Mouse (Mus musculus) spleen, adult 2 months (tissue): Measurements from ENCODE around the gene Atp6v0e. TPM values are rescaled to one million over a fixed set of nuclear protein-coding genes. Genes with fewer than 3 reads are reported as not detected.

ENCODE experiments used
- DNase-seq, 2 experiments: peaks; one replicate each; pipeline versions ENCODE4 v3.0.0 to v3.0.0-alpha.2; 2012 to 2021; ENCODE audit warnings: low spot score in 2 of 2, low read depth in 1 of 2
- H3K27ac ChIP-seq: fragments of 200-500 bp; 2 replicates; pipeline ENCODE4 v1.5.1; 2012; ENCODE audit warnings: low read length, inconsistent platforms; ENCODE audit not compliant: insufficient read depth
- H3K27me3 ChIP-seq: fragments of 200-500 bp; 2 replicates; pipeline ENCODE4 v1.6.1; 2012; ENCODE audit warnings: mild to moderate bottlenecking, moderate library complexity, low read length, inconsistent platforms; ENCODE audit not compliant: control insufficient read depth, insufficient read depth
- H3K36me3 ChIP-seq: fragments of 200-500 bp; 2 replicates; pipeline ENCODE4 v1.6.1; 2012; ENCODE audit warnings: mild to moderate bottlenecking, low read length, inconsistent platforms; ENCODE audit not compliant: control insufficient read depth, insufficient read depth
- H3K4me1 ChIP-seq: fragments of 200-500 bp; 2 replicates; pipeline ENCODE4 v1.6.1; 2011; ENCODE audit warnings: inconsistent platforms; ENCODE audit not compliant: control insufficient read depth, insufficient read depth, insufficient read length
- H3K4me3 ChIP-seq: fragments of 200-500 bp; 2 replicates; pipeline ENCODE4 v1.5.1; 2011; ENCODE audit warnings: mild to moderate bottlenecking, inconsistent platforms; ENCODE audit not compliant: insufficient read depth, insufficient read length; ENCODE audit errors: extremely low read depth
- CTCF ChIP-seq: fragments of 200-500 bp; IDR thresholded peaks from 2 replicates; pipeline ENCODE4 v1.5.1; 2011; ENCODE audit warnings: mild to moderate bottlenecking, inconsistent platforms; ENCODE audit not compliant: insufficient read depth, insufficient read length, insufficient replicate concordance; ENCODE audit errors: extremely low read depth
- POLR2A ChIP-seq: fragments of 200-500 bp; IDR thresholded peaks from 2 replicates; pipeline ENCODE4 v1.6.1; 2011; ENCODE audit warnings: low read depth, low read length, inconsistent platforms
- WGBS: fragments of 180-500 bp; shearing (Covaris S2); methylation state at CpG from one replicate; pipeline ENCODE4 v1.1.7; 2018; 5-methylcytosine and 5-hydroxymethylcytosine counted together
- polyA plus RNA-seq: library from polyadenylated mRNA; depleted of rRNA; stranded (reverse); fragments of >200 nt; gene quantifications from 2 replicates; pipeline ENCODE4 v1.2.3, GENCODE M21; 2012; rRNA removed

Atp6v0e gene
- polyA plus RNA-seq, result 150 and 192 TPM in 2 replicates

DNA sequence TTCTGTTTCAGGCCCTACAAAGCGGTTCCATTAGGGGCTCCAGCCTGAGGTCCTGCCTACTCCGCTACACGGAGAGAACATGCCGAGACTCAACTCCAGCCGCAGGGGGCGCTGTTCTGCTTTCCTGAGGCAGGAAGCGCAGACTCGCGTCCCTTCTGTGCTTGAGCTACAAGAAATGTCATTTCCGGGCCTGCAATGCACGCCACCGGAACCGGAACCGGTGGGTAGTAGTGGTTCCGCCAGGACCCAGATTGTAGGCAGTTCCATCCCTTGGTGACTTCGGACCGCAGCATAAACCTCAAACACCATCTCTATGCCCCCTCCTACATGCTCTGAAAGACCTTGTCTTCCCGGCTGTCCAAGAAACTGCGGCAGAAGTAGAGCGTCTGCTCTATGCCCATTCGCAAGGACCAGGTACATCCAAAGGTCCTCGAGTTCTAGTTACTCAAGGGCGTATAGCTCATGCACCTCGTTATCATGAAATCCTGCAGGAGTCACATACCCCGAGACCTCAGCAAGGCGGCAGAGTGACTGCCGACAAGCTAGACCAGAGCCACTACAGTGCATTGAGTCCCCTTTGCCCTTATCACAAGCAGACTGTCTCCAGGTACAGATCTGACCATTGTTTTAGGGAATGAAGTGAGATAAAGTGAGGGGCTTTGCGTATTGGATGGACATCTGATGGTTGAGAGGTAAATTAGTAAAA is at the start of gene Atp6v0e:
TSS of gene Atp6v0e (plus strand) at position 254 of the 706 bp plus-strand sequence.
- H3K4me3 ChIP-seq, result peak within 1 kb of the TSS; percentile 64
- H3K27me3 ChIP-seq, result no peaks in the 10 kb centered on the region
- TF ChIP-seq POLR2A (peak; percentile 71), CTCF (peak; percentile 95)
- no peaks in the 10 kb centered on the region for H3K36me3 ChIP-seq
- 3% methylated on average over 28 of the region's 28 CpGs for WGBS
- peak; percentile 89 to 92 for DNase-seq
- H3K27ac ChIP-seq, result peak within 1 kb of the TSS; percentile 9; the same call in 1 of the 2 replicates
- H3K4me1 ChIP-seq, result peaks cover 5% of the 10 kb centered on the region; the same call in 1 of the 2 replicates

DNA sequence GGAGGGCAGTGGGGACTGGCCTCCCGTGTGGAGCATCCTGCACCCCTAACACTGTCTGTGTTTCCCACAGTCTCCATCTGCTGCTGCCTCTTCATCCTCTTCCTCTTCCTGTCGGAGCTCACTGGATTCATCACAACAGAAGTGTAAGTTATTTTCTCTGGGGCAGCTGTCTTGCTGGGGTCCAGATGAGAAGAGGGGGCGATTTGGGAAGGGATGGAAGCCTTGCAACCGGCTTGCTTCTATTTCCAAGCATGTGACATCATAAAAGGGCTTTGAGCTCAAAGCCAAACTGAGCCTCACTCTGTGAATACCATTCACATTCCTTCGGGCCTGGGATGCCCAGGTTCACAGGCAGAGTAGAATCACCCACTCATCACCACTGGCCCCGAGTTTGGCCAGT is 48.7 kb upstream of the Atp6v0e start:
- H3K36me3 ChIP-seq, result peaks cover 3% of the 10 kb centered on the region; the same call in 1 of the 2 replicates
- WGBS, result 88% methylated on average over 6 of the region's 6 CpGs
- peaks cover 3% of the 10 kb centered on the region; the same call in 1 of the 2 replicates for H3K4me1 ChIP-seq
- no peak for TF ChIP-seq CTCF
- TF ChIP-seq POLR2A, result no peak
- no peak for DNase-seq
- H3K27ac ChIP-seq, result no peak overlapping the region
- no peaks in the 10 kb centered on the region for H3K27me3 ChIP-seq
- H3K4me3 ChIP-seq, result no peak overlapping the region

DNA sequence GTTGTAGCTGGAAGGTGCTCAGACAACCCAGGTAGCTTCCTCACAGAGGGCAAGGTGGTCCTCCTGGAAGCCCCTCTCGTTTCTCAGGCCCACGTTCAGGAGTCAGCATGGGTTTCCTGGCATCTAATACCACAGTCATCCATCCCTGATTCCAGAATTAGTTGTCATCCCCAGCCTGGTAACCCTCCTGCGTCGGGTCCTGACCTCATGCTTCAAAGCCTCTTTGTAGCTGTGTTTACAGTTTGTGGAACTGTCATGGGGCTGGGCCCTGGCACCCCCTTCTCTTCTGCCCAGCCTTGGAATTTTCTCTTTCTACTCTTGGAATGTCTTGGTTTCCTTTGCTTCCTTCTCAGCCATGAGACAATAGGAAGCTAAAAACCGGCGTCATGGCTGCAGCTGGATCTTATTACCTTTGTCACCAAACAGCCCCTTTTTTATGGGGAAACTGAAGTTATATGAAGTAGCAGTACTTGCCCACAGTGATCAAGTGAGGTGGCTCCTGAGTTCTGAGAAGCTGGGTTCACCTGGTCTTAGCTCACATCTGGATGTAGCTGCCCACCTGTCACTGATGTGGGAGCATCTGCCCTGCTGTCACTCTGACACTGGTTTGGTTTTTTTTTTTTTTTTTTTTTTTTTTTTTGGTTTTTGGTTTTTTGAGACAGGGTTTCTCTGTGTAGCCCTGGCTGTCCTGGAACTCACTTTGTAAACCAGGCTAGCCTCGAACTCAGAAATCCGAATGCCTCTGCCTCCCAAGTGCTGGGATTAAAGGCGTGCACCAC is 48.1 kb upstream of the Atp6v0e start:
- H3K4me3 ChIP-seq, result no peak overlapping the region
- H3K4me1 ChIP-seq, result peaks cover 3% of the 10 kb centered on the region; the same call in 1 of the 2 replicates
- WGBS, result 87% methylated on average over 9 of the region's 9 CpGs
- DNase-seq, result no peak
- H3K36me3 ChIP-seq, result peaks cover 2% of the 10 kb centered on the region; the same call in 1 of the 2 replicates
- no peak for TF ChIP-seq CTCF
- TF ChIP-seq POLR2A, result no peak
- H3K27me3 ChIP-seq, result no peaks in the 10 kb centered on the region
- no peak overlapping the region for H3K27ac ChIP-seq

DNA sequence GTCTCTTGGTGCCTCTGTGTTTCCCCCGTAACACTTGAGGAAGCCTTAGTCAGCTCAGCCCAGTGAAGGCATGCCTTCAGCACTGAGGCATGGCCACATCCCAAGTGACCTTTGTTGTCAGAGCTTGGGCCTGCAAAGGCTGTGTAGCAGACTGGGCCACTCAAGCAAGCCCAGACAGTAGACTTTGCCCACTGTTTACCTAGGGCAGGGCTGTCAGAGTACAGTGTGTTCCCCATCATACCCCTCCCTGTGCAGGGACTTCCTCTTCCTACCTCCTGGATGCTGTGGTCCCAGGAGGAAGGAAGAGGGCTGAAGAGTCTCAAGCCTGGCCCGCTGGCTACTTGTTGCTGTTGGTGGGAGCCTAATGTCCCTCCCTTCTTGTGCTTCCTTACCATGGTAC is 46.3 kb upstream of the Atp6v0e start:
- 66% methylated on average over 2 of the region's 2 CpGs for WGBS
- H3K27me3 ChIP-seq, result no peaks in the 10 kb centered on the region
- no peak overlapping the region for H3K4me3 ChIP-seq
- peaks cover 18% of the 10 kb centered on the region; the same call in 1 of the 2 replicates for H3K4me1 ChIP-seq
- H3K36me3 ChIP-seq, result peaks cover 2% of the 10 kb centered on the region; the same call in 1 of the 2 replicates
- DNase-seq, result peak in 1 of 2 experiments; percentile 22
- H3K27ac ChIP-seq, result no peak overlapping the region
- TF ChIP-seq POLR2A (no peak), CTCF (no peak)

DNA sequence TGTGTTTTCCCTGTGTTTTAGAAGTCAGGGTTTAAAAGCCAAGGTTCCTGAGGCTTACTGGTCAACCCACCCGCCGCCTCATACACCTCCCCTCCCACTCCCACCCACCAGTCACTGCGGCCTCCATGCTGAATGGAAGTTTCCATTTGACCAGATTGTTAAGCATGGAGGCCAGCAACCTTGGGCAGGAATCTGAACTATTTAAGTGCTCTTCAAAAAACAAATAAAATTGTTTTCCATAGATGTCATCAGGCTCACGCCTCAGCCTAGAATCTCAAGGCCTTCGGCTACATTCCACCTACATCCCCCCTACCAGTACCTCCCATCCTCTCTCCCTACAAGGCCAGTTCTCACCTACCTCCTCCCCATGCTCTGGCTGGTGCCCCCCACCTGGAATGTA is 44.5 kb upstream of the Atp6v0e start:
- no peak for DNase-seq
- Histone ChIP-seq H3K27me3 (no peaks in the 10 kb centered on the region), H3K27ac (no peak overlapping the region), H3K4me3 (no peak overlapping the region), H3K4me1 (peaks cover 21% of the 10 kb centered on the region; the same call in 1 of the 2 replicates), H3K36me3 (peaks cover 2% of the 10 kb centered on the region; the same call in 1 of the 2 replicates)
- 91% methylated on average over 5 of the region's 5 CpGs for WGBS
- TF ChIP-seq POLR2A, result no peak
- no peak for TF ChIP-seq CTCF

DNA sequence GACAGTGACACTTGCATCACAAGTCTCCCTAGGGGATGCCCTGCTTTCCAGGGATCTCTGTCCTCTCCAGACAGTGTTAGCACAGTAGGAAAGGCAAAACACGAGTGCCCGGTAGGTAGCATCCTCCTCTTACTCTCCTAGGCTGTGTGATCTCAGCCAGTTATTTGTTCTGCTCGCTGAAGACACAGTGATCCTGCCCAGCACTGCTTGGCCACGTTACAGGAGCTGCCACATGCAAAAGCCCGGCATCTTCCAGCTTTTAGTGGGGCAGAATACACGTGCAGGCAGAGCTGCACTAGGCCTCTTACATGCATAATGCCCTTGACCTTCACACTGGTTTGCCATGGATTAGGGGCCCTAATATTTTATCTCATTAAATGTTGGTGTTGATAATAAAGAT is 43.5 kb upstream of the Atp6v0e start:
- Histone ChIP-seq H3K27me3 (no peaks in the 10 kb centered on the region), H3K4me3 (no peak overlapping the region), H3K36me3 (peaks cover 3% of the 10 kb centered on the region), H3K4me1 (peaks cover 21% of the 10 kb centered on the region; the same call in 1 of the 2 replicates), H3K27ac (no peak overlapping the region)
- WGBS, result 87% methylated on average over 6 of the region's 6 CpGs
- TF ChIP-seq CTCF, result no peak
- TF ChIP-seq POLR2A, result no peak
- DNase-seq, result no peak

DNA sequence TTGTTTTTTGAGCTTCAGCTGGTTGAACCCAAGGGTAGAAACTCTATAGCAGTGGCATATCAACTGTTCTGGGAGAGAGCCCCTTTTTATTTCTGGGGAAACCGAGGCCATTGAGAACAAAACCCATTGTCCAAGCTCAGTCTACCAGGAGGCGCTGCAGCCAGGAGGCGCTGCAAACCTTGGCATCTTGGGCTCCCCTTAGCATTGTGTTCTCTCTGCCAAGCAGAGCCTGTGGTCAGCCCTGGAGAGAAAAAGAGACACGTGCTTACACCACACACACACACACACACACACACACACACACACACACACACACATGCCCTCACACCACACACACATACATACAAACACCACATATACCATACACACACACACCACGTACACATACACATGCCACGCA is 42.7 kb upstream of the Atp6v0e start:
- Histone ChIP-seq H3K4me1 (peaks cover 21% of the 10 kb centered on the region; the same call in 1 of the 2 replicates), H3K4me3 (no peak overlapping the region), H3K36me3 (peaks cover 1% of the 10 kb centered on the region), H3K27ac (peak overlapping the region; percentile 49), H3K27me3 (no peaks in the 10 kb centered on the region)
- WGBS, result 92% methylated on average over 6 of the region's 6 CpGs
- TF ChIP-seq POLR2A, result no peak
- no peak for TF ChIP-seq CTCF
- no peak for DNase-seq
